Mouse (Mus musculus) G1E (cell line): Measurements from ENCODE around the gene Abcg8.

Experiments used
- CTCF ChIP-seq: IDR thresholded peaks from 2 replicates; pipeline ENCODE4 v1.5.1; 2012; ENCODE audit warnings: low read depth, low read length, inconsistent platforms, mixed read lengths
- GATA1 ChIP-seq: IDR thresholded peaks from 2 replicates; pipeline ENCODE4 v1.6.1; 2012; ENCODE audit warnings: borderline replicate concordance, low read length, inconsistent platforms, mixed read lengths
- POLR2AphosphoS5 ChIP-seq: IDR thresholded peaks from 2 replicates; pipeline ENCODE4 v1.6.1; 2012; ENCODE audit warnings: low read depth, low read length, inconsistent platforms; ENCODE audit not compliant: insufficient replicate concordance

GRCm38 (mm10) chr17:84685286-84685685 is 9.2 kb downstream of the Abcg8 start:
- no peak for TF ChIP-seq CTCF
- no peak for TF ChIP-seq GATA1
- TF ChIP-seq POLR2AphosphoS5, result no peak
